ENCODE assay signal across 9 mouse cellular contexts in the genomic region with DNA sequence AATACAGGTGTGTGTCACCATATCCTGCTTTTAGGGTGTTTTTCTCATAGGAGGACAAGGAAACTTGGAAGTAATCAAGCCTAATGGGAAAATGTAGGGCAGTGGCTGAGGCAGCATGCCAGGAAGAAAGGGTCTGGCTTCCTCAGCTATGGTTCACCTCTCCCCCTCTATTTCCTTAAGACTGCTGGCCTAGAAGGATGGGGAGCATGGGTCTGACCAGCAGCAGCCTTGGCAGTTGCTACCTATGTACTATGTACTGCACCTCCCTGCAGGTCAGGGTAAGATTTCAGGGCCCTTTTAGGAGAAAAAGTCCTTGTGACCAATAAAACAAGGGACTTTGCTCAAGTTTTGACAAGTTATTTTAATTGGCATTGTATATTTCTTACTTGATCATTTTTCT. TPM values are rescaled to one million over a fixed set of nuclear protein-coding genes. Genes with fewer than 3 reads are reported as not detected.
A peak's percentile ranks its signal among the peaks of the same experiment; 100 is the strongest.
DNase-seq lines count a peak whose midpoint lies in the region; ATAC-seq and TF ChIP-seq lines count a peak whose summit lies in the region.
"Had no signal": no experiment of that assay in that cellular context is flagged by ENCODE, and none has a peak within 500 bp of the region (broad histone marks: within the 10 kb centered on the region; RNA-seq: fewer than 3 reads in every experiment).

No protein-coding gene starts in this region.

- TF ChIP-seq POLR2A in kidney, adult 2 months (IDR thresholded peaks at IDR 0.05; ENCODE audit: low read depth, low read length), result no peak

- H3K9ac ChIP-seq in kidney, embryonic 16.5 days (replicated peaks; ENCODE audit: low read length), result no peak overlapping the region; the same call in 1 of the 2 replicates
- H3K9ac ChIP-seq in embryonic facial prominence, embryonic 15.5 days, result no peak overlapping the region; the same call in 1 of the 2 replicates
- H3K9ac ChIP-seq in intestine, postnatal 0 days (ENCODE audit: low read depth, low read length), result no peak overlapping the region

- no peak overlapping the region for H3K27ac ChIP-seq in kidney, embryonic 16.5 days (ENCODE audit: low read length)
- no peak overlapping the region for H3K27ac ChIP-seq in kidney, adult 2 months (ENCODE audit: insufficient read depth, low read depth, low read length)
- H3K27ac ChIP-seq in embryonic facial prominence, embryonic 15.5 days (replicated peaks), result no peak overlapping the region
- no peak overlapping the region for H3K27ac ChIP-seq in intestine, postnatal 0 days (ENCODE audit: low read depth, low read length)

- peaks cover 30% of the 10 kb centered on the region for H3K36me3 ChIP-seq in kidney, embryonic 16.5 days (ENCODE audit: insufficient read depth, low read length)
- peaks cover 3% of the 10 kb centered on the region for H3K36me3 ChIP-seq in kidney, adult 2 months (ENCODE audit: control insufficient read depth, insufficient read depth, low read length)
- H3K36me3 ChIP-seq in embryonic facial prominence, embryonic 15.5 days, result peaks cover 31% of the 10 kb centered on the region
- peaks cover 36% of the 10 kb centered on the region for H3K36me3 ChIP-seq in intestine, postnatal 0 days (ENCODE audit: control insufficient read depth, insufficient read depth)

- peaks cover 12% of the 10 kb centered on the region for H3K4me1 ChIP-seq in kidney, embryonic 16.5 days (ENCODE audit: insufficient read depth, low read length)
- peaks cover 3% of the 10 kb centered on the region; the same call in 1 of the 2 replicates for H3K4me1 ChIP-seq in kidney, adult 2 months (ENCODE audit: control insufficient read depth, insufficient read depth, low read length)
- H3K4me1 ChIP-seq in embryonic facial prominence, embryonic 15.5 days, result peaks cover 17% of the 10 kb centered on the region
- 0 out of 2 replicates have a peak, but pooled peaks cover 2% of the 10 kb centered on the region for H3K4me1 ChIP-seq in intestine, postnatal 0 days (replicated peaks; ENCODE audit: control insufficient read depth, insufficient read depth, low read length)

- H3K27me3 ChIP-seq in kidney, embryonic 16.5 days (ENCODE audit: insufficient read depth, low read length), result no peaks in the 10 kb centered on the region
- no peaks in the 10 kb centered on the region for H3K27me3 ChIP-seq in kidney, adult 2 months (replicated peaks; ENCODE audit: control insufficient read depth, insufficient read depth, low read length)
- H3K27me3 ChIP-seq in embryonic facial prominence, embryonic 15.5 days, result no peaks in the 10 kb centered on the region
- no peaks in the 10 kb centered on the region for H3K27me3 ChIP-seq in intestine, postnatal 0 days (replicated peaks; ENCODE audit: control insufficient read depth, insufficient read depth, low read length)

- no peak for TF ChIP-seq CTCF in kidney, adult 2 months (conservative IDR thresholded peaks at IDR 0.05; ENCODE audit: insufficient read depth, insufficient read length, low read depth, low read length)
- no peak for TF ChIP-seq CTCF in intestine, postnatal 0 days (IDR thresholded peaks at IDR 0.05; ENCODE audit: low read depth)

- peak overlapping the region; percentile 74 for H3K4me2 ChIP-seq in kidney, embryonic 16.5 days (replicated peaks; ENCODE audit: low read depth, low read length)
- peak overlapping the region; percentile 81 for H3K4me2 ChIP-seq in embryonic facial prominence, embryonic 15.5 days (replicated peaks)
- H3K4me2 ChIP-seq in intestine, postnatal 0 days (replicated peaks; ENCODE audit: low read depth), result peak overlapping the region; percentile 97

- no peak for DNase-seq in kidney, adult 2 months
- peak; percentile 18 for DNase-seq in naive thymus-derived CD4-positive, alpha-beta T cell, adult 2 months (ENCODE audit: low read depth)
- no peak for DNase-seq in right cerebral cortex, adult 2 months (ENCODE audit: low spot score in 2 of 2)
- no peak for DNase-seq in testis, postnatal 10 days (ENCODE audit: low spot score)
- DNase-seq: lung, adult 2 months had no signal

- ATAC-seq in kidney, embryonic 16.5 days (ENCODE audit: low FRiP score, low TSS enrichment), result no peak
- no peak for ATAC-seq in embryonic facial prominence, embryonic 15.5 days (ENCODE audit: insufficient number of reproducible peaks, low FRiP score, low TSS enrichment, low read depth)
- ATAC-seq in intestine, postnatal 0 days, result no peak
- ATAC-seq in inflammation-experienced regulatory T-cells, adult 6 months, result no peak

- peak overlapping the region; percentile 78; the same call in 1 of the 2 replicates for H3K4me3 ChIP-seq in kidney, embryonic 16.5 days (ENCODE audit: low read length)
- no peak overlapping the region for H3K4me3 ChIP-seq in kidney, adult 2 months (ENCODE audit: insufficient read depth, low read depth, low read length)
- peak overlapping the region; percentile 78 for H3K4me3 ChIP-seq in embryonic facial prominence, embryonic 15.5 days (replicated peaks)
- peak overlapping the region; percentile 84 for H3K4me3 ChIP-seq in intestine, postnatal 0 days (ENCODE audit: low read depth, low read length)

- no peaks in the 10 kb centered on the region for H3K9me3 ChIP-seq in kidney, embryonic 16.5 days (ENCODE audit: low read length)
- no peaks in the 10 kb centered on the region for H3K9me3 ChIP-seq in embryonic facial prominence, embryonic 15.5 days (replicated peaks)
- no peaks in the 10 kb centered on the region for H3K9me3 ChIP-seq in intestine, postnatal 0 days (ENCODE audit: control insufficient read depth)

RNA-seq across cellular contexts. Expression of a gene that starts 0.8 kb away (rescaled TPM):
- polyA plus RNA-seq in kidney, embryonic 16.5 days (2015; fragmentation: Nextera tagmentation; extraction: Ambion mirVana), result 79.0 and 95.6 TPM in 2 replicates
- polyA plus RNA-seq in kidney, adult 2 months (2012; rRNA removed), result 177 and 215 TPM in 2 replicates
- polyA plus RNA-seq in embryonic facial prominence, embryonic 15.5 days (2015; fragmentation: Nextera tagmentation; extraction: Ambion mirVana), result 72.5 and 78.0 TPM in 2 replicates
- polyA plus RNA-seq in intestine, postnatal 0 days (2015; fragmentation: Nextera tagmentation; extraction: Ambion mirVana), result 24.3 and 24.6 TPM in 2 replicates
- polyA plus RNA-seq in inflammation-experienced regulatory T-cells, adult 6 months (2017; shearing (Covaris generic)), result 10 to 100 TPM; 44.7 to 81.1 (median 56.4) TPM

RNA-seq across cellular contexts. Expression of a gene that starts 18.5 kb away (rescaled TPM):
- polyA plus RNA-seq in kidney, embryonic 16.5 days (2015; fragmentation: Nextera tagmentation; extraction: Ambion mirVana), result 8.8 and 9.3 TPM in 2 replicates
- polyA plus RNA-seq in kidney, adult 2 months (2012; rRNA removed), result 11.3 and 13.3 TPM in 2 replicates
- polyA plus RNA-seq in embryonic facial prominence, embryonic 15.5 days (2015; fragmentation: Nextera tagmentation; extraction: Ambion mirVana), result 9.8 and 9.9 TPM in 2 replicates
- 4.2 and 5.2 TPM in 2 replicates for polyA plus RNA-seq in intestine, postnatal 0 days (2015; fragmentation: Nextera tagmentation; extraction: Ambion mirVana)
- polyA plus RNA-seq in inflammation-experienced regulatory T-cells, adult 6 months (2017; shearing (Covaris generic)), result 10 to 100 TPM; 22.7 to 31.5 (median 23.6) TPM

RNA-seq across cellular contexts. Expression of a gene that starts 28.5 kb away (rescaled TPM):
- polyA plus RNA-seq in kidney, embryonic 16.5 days (2015; fragmentation: Nextera tagmentation; extraction: Ambion mirVana), result 107 and 130 TPM in 2 replicates
- polyA plus RNA-seq in kidney, adult 2 months (2012; rRNA removed), result 133 and 159 TPM in 2 replicates
- polyA plus RNA-seq in embryonic facial prominence, embryonic 15.5 days (2015; fragmentation: Nextera tagmentation; extraction: Ambion mirVana), result 97.6 and 105 TPM in 2 replicates
- polyA plus RNA-seq in intestine, postnatal 0 days (2015; fragmentation: Nextera tagmentation; extraction: Ambion mirVana), result 164 and 169 TPM in 2 replicates
- 100 to 1,000 TPM; 205 to 374 (median 278) TPM for polyA plus RNA-seq in inflammation-experienced regulatory T-cells, adult 6 months (2017; shearing (Covaris generic))

RNA-seq across cellular contexts. Expression of a gene that starts 57.8 kb away (rescaled TPM):
- 36.7 and 42.3 TPM in 2 replicates for polyA plus RNA-seq in kidney, embryonic 16.5 days (2015; fragmentation: Nextera tagmentation; extraction: Ambion mirVana)
- polyA plus RNA-seq in kidney, adult 2 months (2012; rRNA removed), result 58.6 and 70.1 TPM in 2 replicates
- 28.0 and 32.8 TPM in 2 replicates for polyA plus RNA-seq in embryonic facial prominence, embryonic 15.5 days (2015; fragmentation: Nextera tagmentation; extraction: Ambion mirVana)
- polyA plus RNA-seq in intestine, postnatal 0 days (2015; fragmentation: Nextera tagmentation; extraction: Ambion mirVana), result 11.7 and 14.1 TPM in 2 replicates
- polyA plus RNA-seq in inflammation-experienced regulatory T-cells, adult 6 months (2017; shearing (Covaris generic)), result 10 to 100 TPM; 28.8 to 50.7 (median 38.9) TPM
